Mouse (Mus musculus): ENCODE measurements around the gene Ranbp17.
A peak's percentile ranks its signal among the peaks of the same experiment; 100 is the strongest.

The Ranbp17 gene

DNA sequence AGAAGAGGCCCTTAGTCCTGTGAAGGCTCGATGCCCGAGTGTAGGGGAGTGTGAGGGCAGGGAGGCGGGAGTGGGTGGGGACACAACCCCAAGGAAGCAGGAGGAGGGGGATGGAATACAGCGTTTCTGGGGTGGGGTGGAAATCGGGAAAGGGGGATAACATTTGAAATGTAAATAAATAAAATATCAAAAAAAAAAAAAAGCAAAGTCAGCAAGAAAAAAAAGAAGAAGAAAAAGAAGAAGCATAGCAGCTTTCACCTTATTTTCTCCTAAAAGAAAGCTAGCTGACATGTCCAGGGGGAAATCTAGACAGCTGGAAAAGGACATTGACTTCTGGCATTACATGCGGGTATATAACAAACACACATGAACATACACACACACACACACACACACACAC is 117.3 kb downstream of the Ranbp17 start:
- H3K4me3 ChIP-seq (replicated peaks; ENCODE audit: low read length), result no peak overlapping the region
- no peak for TF ChIP-seq POU5F1 (IDR thresholded peaks at IDR 0.05; ENCODE audit: borderline replicate concordance, low read length)
- TF ChIP-seq CTCF (conservative IDR thresholded peaks at IDR 0.05; ENCODE audit: low read length), result no peak
- H3K36me3 ChIP-seq (ENCODE audit: insufficient read depth, low read length), result peaks cover 31% of the 10 kb centered on the region
- H3K27me3 ChIP-seq (ENCODE audit: insufficient read depth, low read length), result no peaks in the 10 kb centered on the region
- H3K9me3 ChIP-seq (ENCODE audit: low read length), result no peaks in the 10 kb centered on the region
- no peaks in the 10 kb centered on the region for H3K4me1 ChIP-seq (replicated peaks; ENCODE audit: low read depth, low read length)

DNA sequence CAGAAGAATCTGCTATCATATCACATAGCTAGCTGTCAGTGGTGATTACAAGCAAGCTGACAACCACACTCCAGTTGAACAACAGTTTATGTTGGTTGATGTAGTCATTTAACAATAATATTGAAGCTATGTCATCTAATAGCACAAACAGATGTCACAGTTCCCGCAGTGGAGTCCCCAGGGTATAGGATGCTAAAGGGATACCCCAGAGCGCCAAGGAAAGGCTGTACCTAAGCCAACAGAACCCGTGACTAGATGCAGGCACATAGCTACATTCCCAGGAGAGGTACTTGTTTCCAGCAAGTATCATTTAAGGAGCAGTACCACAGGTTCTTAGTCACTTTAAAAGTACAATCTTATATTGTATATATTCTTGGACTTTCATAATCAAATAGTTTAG is 119.5 kb downstream of the Ranbp17 start:
- Histone ChIP-seq H3K4me1 (replicated peaks; ENCODE audit: low read depth, low read length) (no peaks in the 10 kb centered on the region), H3K36me3 (ENCODE audit: insufficient read depth, low read length) (peaks cover 20% of the 10 kb centered on the region), H3K9me3 (ENCODE audit: low read length) (no peaks in the 10 kb centered on the region), H3K4me3 (replicated peaks; ENCODE audit: low read length) (no peak overlapping the region), H3K27me3 (ENCODE audit: insufficient read depth, low read length) (no peaks in the 10 kb centered on the region)
- no peak for TF ChIP-seq POU5F1 (IDR thresholded peaks at IDR 0.05; ENCODE audit: borderline replicate concordance, low read length)
- no peak for TF ChIP-seq CTCF (conservative IDR thresholded peaks at IDR 0.05; ENCODE audit: low read length)
- TF ChIP-seq NANOG (IDR thresholded peaks at IDR 0.05; ENCODE audit: borderline replicate concordance, low read length), result no peak

DNA sequence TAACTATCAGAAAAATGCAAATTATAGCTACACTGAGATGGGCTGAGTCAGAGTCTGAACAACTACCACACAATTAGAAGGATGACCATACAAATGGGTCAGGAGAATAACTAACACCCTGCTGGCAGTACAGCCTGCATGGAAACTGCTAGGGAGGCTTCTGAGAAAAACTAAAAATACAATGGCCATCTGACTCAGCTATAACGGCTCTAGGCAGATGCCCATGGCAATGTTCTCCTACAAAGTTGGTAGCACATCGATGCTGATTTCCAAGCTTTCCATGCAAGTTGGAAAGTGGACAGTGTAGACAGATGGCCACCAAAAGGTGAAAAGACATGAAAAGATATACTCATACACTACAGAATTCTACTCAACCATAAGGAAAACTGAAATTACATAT is 124.9 kb downstream of the Ranbp17 start:
- Histone ChIP-seq H3K9me3 (ENCODE audit: low read length) (no peaks in the 10 kb centered on the region), H3K27me3 (ENCODE audit: insufficient read depth, low read length) (no peaks in the 10 kb centered on the region), H3K4me1 (replicated peaks; ENCODE audit: low read depth, low read length) (no peaks in the 10 kb centered on the region), H3K4me3 (replicated peaks; ENCODE audit: low read length) (no peak overlapping the region), H3K36me3 (ENCODE audit: insufficient read depth, low read length) (peaks cover 6% of the 10 kb centered on the region; the same call in 1 of the 2 replicates)
- TF ChIP-seq CTCF (conservative IDR thresholded peaks at IDR 0.05; ENCODE audit: low read length), result no peak
- no peak for TF ChIP-seq NANOG (IDR thresholded peaks at IDR 0.05; ENCODE audit: borderline replicate concordance, low read length)
- no peak for TF ChIP-seq POU5F1 (IDR thresholded peaks at IDR 0.05; ENCODE audit: borderline replicate concordance, low read length)

DNA sequence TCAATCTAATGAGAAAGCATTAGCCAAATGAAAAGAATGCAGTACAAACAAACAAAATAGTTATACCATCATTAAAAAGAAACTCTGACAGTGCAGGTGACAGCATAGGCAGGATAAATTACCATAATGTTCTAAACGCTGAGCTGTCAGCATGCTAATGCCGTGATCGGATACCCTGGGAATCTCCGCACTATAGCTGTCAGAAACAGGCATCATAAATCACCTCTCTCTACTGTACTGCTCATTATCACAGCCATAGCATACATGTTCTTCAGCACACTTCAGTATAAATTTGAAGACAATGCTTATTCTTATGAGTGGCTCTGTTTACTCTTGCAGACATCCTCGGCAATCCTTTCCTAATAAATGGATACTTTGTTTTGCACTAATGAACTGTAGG is 151.7 kb downstream of the Ranbp17 start:
- Histone ChIP-seq H3K36me3 (ENCODE audit: insufficient read depth, low read length) (peaks cover 3% of the 10 kb centered on the region; the same call in 1 of the 2 replicates), H3K4me1 (replicated peaks; ENCODE audit: low read depth, low read length) (no peaks in the 10 kb centered on the region), H3K27me3 (ENCODE audit: insufficient read depth, low read length) (no peaks in the 10 kb centered on the region), H3K9me3 (ENCODE audit: low read length) (no peaks in the 10 kb centered on the region), H3K4me3 (replicated peaks; ENCODE audit: low read length) (no peak overlapping the region)
- TF ChIP-seq POU5F1 (IDR thresholded peaks at IDR 0.05; ENCODE audit: borderline replicate concordance, low read length), result no peak
- no peak for TF ChIP-seq NANOG (IDR thresholded peaks at IDR 0.05; ENCODE audit: borderline replicate concordance, low read length)
- TF ChIP-seq CTCF (conservative IDR thresholded peaks at IDR 0.05; ENCODE audit: low read length), result no peak

DNA sequence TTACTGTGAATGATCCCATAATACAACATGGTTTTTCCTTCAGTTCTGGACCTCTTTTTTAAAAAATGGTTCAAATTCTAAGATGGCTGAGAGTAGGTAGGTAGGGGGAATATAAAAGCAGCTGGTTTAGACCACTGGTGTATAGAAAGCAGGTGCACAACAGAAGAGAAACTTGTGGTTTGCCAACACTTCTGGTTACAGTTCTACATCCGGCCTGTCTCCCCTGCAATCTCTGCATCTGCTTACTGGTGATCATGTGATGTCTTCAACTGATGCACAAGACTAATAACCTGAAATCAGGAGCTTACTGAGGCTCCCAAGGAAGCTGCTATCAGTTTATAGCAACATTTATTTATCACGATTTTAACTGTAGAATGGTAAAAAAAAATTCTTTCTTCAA is 164.3 kb downstream of the Ranbp17 start:
- no peaks in the 10 kb centered on the region for H3K4me1 ChIP-seq (replicated peaks; ENCODE audit: low read depth, low read length)
- H3K36me3 ChIP-seq (ENCODE audit: insufficient read depth, low read length), result peaks cover 7% of the 10 kb centered on the region
- TF ChIP-seq NANOG (IDR thresholded peaks at IDR 0.05; ENCODE audit: borderline replicate concordance, low read length), result no peak
- TF ChIP-seq CTCF (conservative IDR thresholded peaks at IDR 0.05; ENCODE audit: low read length), result no peak
- no peak for TF ChIP-seq POU5F1 (IDR thresholded peaks at IDR 0.05; ENCODE audit: borderline replicate concordance, low read length)
- no peaks in the 10 kb centered on the region for H3K9me3 ChIP-seq (ENCODE audit: low read length)
- H3K4me3 ChIP-seq (replicated peaks; ENCODE audit: low read length), result no peak overlapping the region
- no peaks in the 10 kb centered on the region for H3K27me3 ChIP-seq (ENCODE audit: insufficient read depth, low read length)

DNA sequence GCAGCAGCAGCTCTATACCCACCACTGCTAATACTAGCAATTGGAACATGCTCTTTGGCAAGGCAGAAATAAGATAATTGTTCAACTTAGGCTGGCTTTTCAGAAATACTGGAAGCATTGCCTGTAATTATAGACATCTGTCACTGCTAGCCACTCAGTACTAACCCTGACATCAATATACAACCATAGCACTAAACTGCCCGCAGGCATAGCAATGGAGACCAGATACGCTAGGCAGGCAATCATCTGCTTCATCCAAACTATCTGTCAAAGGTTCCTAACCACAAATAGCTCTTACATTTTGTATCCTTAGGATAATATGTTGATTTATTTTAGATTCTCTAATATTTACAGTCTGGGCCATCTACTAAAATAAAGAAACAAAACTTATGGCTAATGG is 171.5 kb downstream of the Ranbp17 start:
- Histone ChIP-seq H3K36me3 (ENCODE audit: insufficient read depth, low read length) (peaks cover 3% of the 10 kb centered on the region; the same call in 1 of the 2 replicates), H3K4me1 (replicated peaks; ENCODE audit: low read depth, low read length) (peaks cover under 1% of the 10 kb centered on the region), H3K4me3 (replicated peaks; ENCODE audit: low read length) (no peak overlapping the region), H3K27me3 (ENCODE audit: insufficient read depth, low read length) (no peaks in the 10 kb centered on the region), H3K9me3 (ENCODE audit: low read length) (no peaks in the 10 kb centered on the region)
- TF ChIP-seq POU5F1 (IDR thresholded peaks at IDR 0.05; ENCODE audit: borderline replicate concordance, low read length) (no peak), NANOG (IDR thresholded peaks at IDR 0.05; ENCODE audit: borderline replicate concordance, low read length) (no peak), CTCF (conservative IDR thresholded peaks at IDR 0.05; ENCODE audit: low read length) (no peak)

DNA sequence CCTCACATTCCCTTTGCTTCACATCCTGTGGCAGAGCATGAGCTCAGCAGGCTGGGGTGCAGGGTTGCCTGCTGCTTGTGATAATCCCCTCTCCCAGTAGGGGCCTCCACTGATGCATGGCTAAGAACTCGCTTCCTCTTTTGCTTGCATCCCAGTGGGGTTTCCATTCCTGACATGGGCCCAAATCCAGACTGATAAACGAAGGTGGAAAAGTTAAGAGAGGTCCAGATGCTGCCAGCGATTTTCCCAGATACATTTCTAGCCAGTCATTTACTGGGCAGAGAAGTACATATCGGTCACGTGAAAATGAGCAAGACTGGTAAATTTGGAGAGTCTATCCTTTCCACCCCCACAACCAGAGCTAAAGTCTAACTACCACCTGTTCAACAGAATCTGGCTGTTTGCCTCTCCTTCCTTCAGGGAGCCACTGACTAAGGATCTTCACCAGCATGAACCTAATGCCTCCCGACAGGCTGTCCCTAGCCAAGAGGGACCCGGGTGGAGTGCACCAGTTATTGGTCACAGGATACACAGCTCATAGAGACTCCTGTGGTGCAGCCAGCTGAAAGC is 176.9 kb downstream of the Ranbp17 start:
- TF ChIP-seq NANOG (IDR thresholded peaks at IDR 0.05; ENCODE audit: borderline replicate concordance, low read length) (no peak), POU5F1 (IDR thresholded peaks at IDR 0.05; ENCODE audit: borderline replicate concordance, low read length) (no peak), CTCF (conservative IDR thresholded peaks at IDR 0.05; ENCODE audit: low read length) (peak; percentile 56)
- peaks cover 3% of the 10 kb centered on the region for H3K36me3 ChIP-seq (ENCODE audit: insufficient read depth, low read length)
- H3K9me3 ChIP-seq (ENCODE audit: low read length), result no peaks in the 10 kb centered on the region
- H3K4me3 ChIP-seq (replicated peaks; ENCODE audit: low read length), result no peak overlapping the region
- peaks cover 10% of the 10 kb centered on the region for H3K4me1 ChIP-seq (replicated peaks; ENCODE audit: low read depth, low read length)
- H3K27me3 ChIP-seq (ENCODE audit: insufficient read depth, low read length), result no peaks in the 10 kb centered on the region

DNA sequence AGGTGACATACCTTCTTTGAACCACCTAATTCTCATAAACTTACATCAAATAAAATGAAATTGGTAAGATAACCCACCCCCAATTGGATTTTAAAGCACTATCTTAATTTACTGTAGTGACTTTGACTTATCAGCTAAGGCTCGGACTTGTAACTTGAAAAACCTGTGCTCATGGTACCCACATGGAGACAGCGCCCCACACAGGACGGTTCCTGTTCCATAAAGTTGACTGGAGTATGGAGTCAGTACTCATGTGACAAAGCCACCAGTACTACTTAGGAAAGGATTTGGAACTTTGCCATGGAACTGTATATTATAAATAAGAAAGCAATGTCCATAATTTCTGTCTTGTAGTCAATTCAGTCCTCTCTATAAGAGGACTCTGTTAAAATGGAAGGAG is 177.9 kb downstream of the Ranbp17 start:
- Histone ChIP-seq H3K9me3 (ENCODE audit: low read length) (no peaks in the 10 kb centered on the region), H3K4me3 (replicated peaks; ENCODE audit: low read length) (no peak overlapping the region), H3K36me3 (ENCODE audit: insufficient read depth, low read length) (peaks cover 8% of the 10 kb centered on the region), H3K4me1 (replicated peaks; ENCODE audit: low read depth, low read length) (peaks cover 10% of the 10 kb centered on the region), H3K27me3 (ENCODE audit: insufficient read depth, low read length) (no peaks in the 10 kb centered on the region)
- TF ChIP-seq CTCF (conservative IDR thresholded peaks at IDR 0.05; ENCODE audit: low read length) (no peak), POU5F1 (IDR thresholded peaks at IDR 0.05; ENCODE audit: borderline replicate concordance, low read length) (no peak), NANOG (IDR thresholded peaks at IDR 0.05; ENCODE audit: borderline replicate concordance, low read length) (no peak)

DNA sequence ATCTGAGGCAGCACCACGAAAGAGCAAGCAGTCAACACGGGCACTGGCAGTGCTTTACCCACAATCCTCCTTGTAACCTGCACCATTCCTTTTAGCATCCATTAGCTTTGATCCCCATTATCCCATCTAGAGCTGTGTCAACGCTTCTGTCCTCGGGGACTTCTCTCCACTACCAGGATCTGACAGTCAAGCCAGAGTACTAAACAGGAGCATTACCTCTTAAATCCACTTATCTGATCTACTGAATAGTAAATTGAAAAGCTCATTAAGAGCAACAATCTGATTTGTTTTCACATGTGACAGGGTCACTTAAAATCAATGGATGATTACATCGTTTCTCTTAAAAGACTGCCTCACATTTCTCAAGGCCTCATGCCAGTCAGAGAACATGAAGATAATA is 181.4 kb downstream of the Ranbp17 start:
- H3K36me3 ChIP-seq (ENCODE audit: insufficient read depth, low read length), result peaks cover 18% of the 10 kb centered on the region
- no peaks in the 10 kb centered on the region for H3K9me3 ChIP-seq (ENCODE audit: low read length)
- TF ChIP-seq POU5F1 (IDR thresholded peaks at IDR 0.05; ENCODE audit: borderline replicate concordance, low read length) (no peak), CTCF (conservative IDR thresholded peaks at IDR 0.05; ENCODE audit: low read length) (no peak), NANOG (IDR thresholded peaks at IDR 0.05; ENCODE audit: borderline replicate concordance, low read length) (no peak)
- H3K27me3 ChIP-seq (ENCODE audit: insufficient read depth, low read length), result no peaks in the 10 kb centered on the region
- no peak overlapping the region for H3K4me3 ChIP-seq (replicated peaks; ENCODE audit: low read length)
- H3K4me1 ChIP-seq (replicated peaks; ENCODE audit: low read depth, low read length), result peaks cover 10% of the 10 kb centered on the region

Data from E14TG2a.4 (cell line).